8 mouse cellular contexts compared by ENCODE assay signal in the genomic region with DNA sequence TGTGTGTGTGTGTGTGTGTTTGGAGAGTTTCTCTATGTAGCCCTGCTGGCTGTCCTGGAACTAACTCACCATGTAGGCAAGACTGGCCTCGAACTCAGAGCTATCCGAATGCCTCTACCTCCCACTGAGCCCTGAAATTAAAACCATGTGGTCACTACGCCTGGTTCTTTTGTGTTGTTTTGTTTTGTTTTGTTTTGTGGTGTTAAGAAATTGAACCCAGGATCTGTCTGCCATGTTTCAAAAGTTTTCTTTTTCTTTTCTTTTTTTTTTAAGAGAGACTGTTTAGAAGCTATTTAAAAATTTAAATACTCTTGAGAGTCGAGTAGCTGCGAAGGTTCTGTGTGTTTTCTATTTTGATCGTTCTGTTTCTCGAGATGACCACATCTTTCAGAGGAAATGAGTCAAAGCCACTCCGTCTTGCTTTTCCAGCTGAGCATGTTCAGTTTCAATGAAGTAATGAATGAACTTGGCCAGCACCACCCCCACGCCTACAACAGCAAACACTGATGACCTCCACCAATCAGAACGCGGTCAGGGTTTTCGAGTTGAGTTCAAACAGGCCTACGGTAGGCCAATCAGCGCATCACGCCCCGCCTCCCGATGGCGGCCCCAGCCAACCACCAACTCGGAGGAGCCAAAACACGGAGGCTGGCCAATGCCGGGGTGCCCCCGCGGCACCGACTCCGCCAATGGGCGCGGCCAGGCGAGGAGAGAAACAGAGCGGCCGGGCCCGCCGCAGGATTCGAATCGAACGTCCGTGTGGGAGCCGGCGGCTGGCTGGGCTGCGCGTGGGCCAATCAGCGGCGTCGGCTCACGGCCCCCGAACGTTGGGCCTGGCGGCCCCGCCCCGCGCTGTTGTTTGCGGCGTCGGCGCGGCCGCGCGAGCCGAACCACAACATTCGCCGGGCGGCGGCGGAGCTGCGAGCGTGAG. TPM values are rescaled to one million over a fixed set of nuclear protein-coding genes. Genes with fewer than 3 reads are reported as not detected.
DNase-seq lines count a peak whose midpoint lies in the region; ATAC-seq lines count a peak whose summit lies in the region.

A gene (plus strand): TSS at position 739 of the 931 bp plus-strand sequence.

- no peaks in the 10 kb centered on the region for H3K27me3 ChIP-seq in heart, embryonic 10.5 days (ENCODE audit: insufficient read depth, poor library complexity, severe bottlenecking)
- H3K27me3 ChIP-seq in kidney, embryonic 15.5 days, result no peaks in the 10 kb centered on the region

- H3K9ac ChIP-seq in kidney, embryonic 15.5 days, result peak within 1 kb of the TSS; percentile 89

- peaks cover 54% of the 10 kb centered on the region for H3K4me1 ChIP-seq in heart, embryonic 10.5 days
- peaks cover 55% of the 10 kb centered on the region for H3K4me1 ChIP-seq in kidney, embryonic 15.5 days

- peak within 1 kb of the TSS; percentile 67 for H3K4me2 ChIP-seq in kidney, embryonic 15.5 days

- peak; percentile 92 for ATAC-seq in erythroblast, adult 5-6 weeks (replicated peaks; ENCODE audit: low FRiP score, poor library complexity, severe bottlenecking)
- peak; percentile 96 for ATAC-seq in kidney, embryonic 15.5 days (replicated peaks; ENCODE audit: low FRiP score)
- peak; percentile 91 for ATAC-seq in monocyte, adult 5-6 weeks (replicated peaks; ENCODE audit: insufficient number of reproducible peaks, low FRiP score, low TSS enrichment, poor library complexity, severe bottlenecking)

- DNase-seq in B cell, adult 2 months, result peak; percentile 97 to 98
- DNase-seq in brain, adult 2 months (ENCODE audit: low read depth, low spot score), result peak; percentile 100
- peak; percentile 100 for DNase-seq in heart, embryonic 10.5 days (ENCODE audit: low spot score)
- peak; percentile 99 for DNase-seq in liver
- peak; percentile 99 for DNase-seq in spleen, postnatal 4 days (ENCODE audit: low spot score in 2 of 2)

- peak within 1 kb of the TSS; percentile 98 for H3K27ac ChIP-seq in heart, embryonic 10.5 days
- H3K27ac ChIP-seq in kidney, embryonic 15.5 days, result peak within 1 kb of the TSS; percentile 94

- peaks cover 21% of the 10 kb centered on the region for H3K36me3 ChIP-seq in heart, embryonic 10.5 days
- H3K36me3 ChIP-seq in kidney, embryonic 15.5 days, result peaks cover 22% of the 10 kb centered on the region

- peak within 1 kb of the TSS; percentile 97 for H3K4me3 ChIP-seq in heart, embryonic 10.5 days
- peak within 1 kb of the TSS; percentile 91 for H3K4me3 ChIP-seq in kidney, embryonic 15.5 days (replicated peaks)

- 4% methylated on average over 66 of the region's 66 CpGs for WGBS in heart, embryonic 10.5 days
- 2% methylated on average over 65 of the region's 66 CpGs for WGBS in kidney, embryonic 15.5 days

- no peaks in the 10 kb centered on the region for H3K9me3 ChIP-seq in heart, embryonic 10.5 days
- H3K9me3 ChIP-seq in kidney, embryonic 15.5 days (replicated peaks), result no peaks in the 10 kb centered on the region

RNA-seq across cellular contexts. Expression of the gene that starts here (rescaled TPM):
- total RNA-seq in erythroblast, adult 5-6 weeks (2015; ENCODE audit: low replicate concordance), result 46.6 and 59.0 TPM in 2 replicates
- total RNA-seq in erythroblast, adult 5-6 weeks (2017; ENCODE audit: low replicate concordance), result 27.0 and 41.7 TPM in 2 replicates
- polyA plus RNA-seq in heart, embryonic 10.5 days (2016; fragmentation: Nextera tagmentation; extraction: Ambion mirVana), result 36.1 and 40.5 TPM in 2 replicates
- polyA plus RNA-seq in kidney, embryonic 15.5 days (2015; fragmentation: Nextera tagmentation; extraction: Ambion mirVana), result 45.7 and 58.1 TPM in 2 replicates
- 55.7 to 125 TPM (median 100.0 TPM) in 3 replicates for total RNA-seq in monocyte, adult 5-6 weeks (2017)

Comparison
In these comparisons a context has a peak if more than half of its experiments do, and no peak if none do; other contexts are left out.
1. Peak in every context shown above with its lines: DNase-seq, ATAC-seq, H3K4me3 ChIP-seq and H3K27ac ChIP-seq.